Mouse (Mus musculus): Measurements from ENCODE around the gene Itpr1. TPM values are rescaled to one million over a fixed set of nuclear protein-coding genes. Genes with fewer than 3 reads are reported as not detected.

The Itpr1 gene
- polyA plus RNA-seq, 1 experiment from 2014 or later, result 10.2 TPM

DNA sequence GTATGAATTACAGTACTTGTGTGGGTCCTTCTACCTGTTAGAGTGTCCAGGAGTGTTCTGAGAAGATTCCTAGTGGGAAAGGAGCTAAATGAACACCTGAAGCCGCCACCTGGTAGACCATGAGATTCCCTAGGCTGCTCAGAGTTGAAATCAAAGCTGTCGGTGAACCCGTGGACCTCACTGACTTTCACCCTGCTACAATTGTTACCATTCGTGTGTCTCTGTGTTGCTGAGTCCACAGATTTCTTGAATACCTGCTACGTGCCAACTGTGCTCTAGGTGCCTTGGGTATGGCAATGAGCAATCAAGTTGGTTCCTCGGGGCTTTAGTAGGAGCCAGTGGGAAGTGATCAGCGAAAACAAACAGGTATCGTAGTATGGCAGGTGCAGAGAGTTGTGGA lies 3.9 kb downstream of the Itpr1 start:
- Histone ChIP-seq H3K4me2 (no peak overlapping the region), H3K36me3 (replicated peaks) (no peaks in the 10 kb centered on the region), H3K27ac (no peak overlapping the region), H3K4me1 (peaks cover 14% of the 10 kb centered on the region), H3K9me3 (no peaks in the 10 kb centered on the region), H3K27me3 (no peaks in the 10 kb centered on the region; the same call in 1 of the 2 replicates), H3K9ac (no peak overlapping the region), H3K4me3 (replicated peaks) (no peak overlapping the region)
- ATAC-seq (ENCODE audit: low FRiP score), result no peak
- WGBS, result 94% methylated on average over 8 of the region's 8 CpGs

GRCm38 (mm10) chr6:108217987-108218386 lies 5.1 kb downstream of the Itpr1 start:
- peaks cover 11% of the 10 kb centered on the region for H3K4me1 ChIP-seq
- H3K9ac ChIP-seq, result no peak overlapping the region
- H3K27ac ChIP-seq, result no peak overlapping the region
- no peaks in the 10 kb centered on the region for H3K9me3 ChIP-seq
- 85% methylated on average over 3 of the region's 3 CpGs for WGBS
- no peak overlapping the region for H3K4me2 ChIP-seq
- H3K36me3 ChIP-seq (replicated peaks), result no peaks in the 10 kb centered on the region
- no peak overlapping the region for H3K4me3 ChIP-seq (replicated peaks)
- no peak for ATAC-seq (ENCODE audit: low FRiP score)
- H3K27me3 ChIP-seq, result no peaks in the 10 kb centered on the region

DNA sequence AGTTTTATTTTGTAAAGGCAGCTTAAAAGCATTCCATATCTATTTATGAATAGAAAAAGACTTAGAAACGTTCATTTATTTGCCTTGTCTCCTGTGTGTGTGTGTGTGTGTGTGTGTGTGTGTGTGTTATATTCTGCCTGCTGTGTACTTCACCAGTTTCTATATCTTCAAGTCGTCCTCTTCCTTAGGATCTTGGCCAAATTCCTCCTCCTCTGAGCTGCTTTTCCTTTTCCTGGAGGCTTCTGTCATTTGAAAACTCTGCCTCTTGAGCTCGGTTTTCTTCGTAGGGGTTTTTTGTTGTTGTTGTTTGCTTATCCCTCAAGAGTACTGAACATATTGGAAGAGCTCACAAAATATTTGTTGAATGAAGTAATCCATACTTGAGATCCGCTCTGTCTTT lies 9.5 kb downstream of the Itpr1 start:
- H3K36me3 ChIP-seq (replicated peaks), result no peaks in the 10 kb centered on the region
- no peak for ATAC-seq (ENCODE audit: low FRiP score)
- 63% methylated on average over 5 of the region's 5 CpGs for WGBS

DNA sequence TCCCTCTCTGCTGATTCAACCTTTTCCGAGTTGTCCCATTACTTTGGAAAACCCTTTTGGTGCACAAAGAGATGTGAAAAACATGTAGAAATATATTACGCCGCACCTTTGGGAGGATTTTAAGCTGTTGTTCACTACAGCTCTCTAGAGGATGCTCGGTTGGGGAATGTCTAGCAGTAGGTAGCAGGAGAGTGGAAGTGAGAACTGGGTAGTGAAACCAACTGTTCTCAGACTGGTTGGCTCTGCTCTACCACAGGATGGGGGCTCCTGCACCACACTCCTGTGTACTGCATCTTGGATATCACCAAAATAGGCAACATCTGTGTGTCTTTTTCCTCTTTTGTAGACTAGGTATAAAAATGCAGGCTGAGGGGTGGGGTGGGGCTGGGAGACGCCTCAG lies 10.0 kb downstream of the Itpr1 start:
- H3K4me3 ChIP-seq (replicated peaks), result no peak overlapping the region
- no peaks in the 10 kb centered on the region for H3K27me3 ChIP-seq
- no peak overlapping the region for H3K4me2 ChIP-seq
- H3K9me3 ChIP-seq, result no peaks in the 10 kb centered on the region
- no peaks in the 10 kb centered on the region for H3K4me1 ChIP-seq
- no peak for ATAC-seq (ENCODE audit: low FRiP score)
- 91% methylated on average over 5 of the region's 5 CpGs for WGBS
- H3K36me3 ChIP-seq (replicated peaks), result no peaks in the 10 kb centered on the region
- H3K27ac ChIP-seq, result no peak overlapping the region
- H3K9ac ChIP-seq, result no peak overlapping the region

More for the DNA sequence above, 9.5 kb downstream of the Itpr1 start:
- Histone ChIP-seq H3K4me1 (no peaks in the 10 kb centered on the region), H3K9me3 (no peaks in the 10 kb centered on the region), H3K27me3 (no peaks in the 10 kb centered on the region), H3K4me2 (no peak overlapping the region), H3K4me3 (replicated peaks) (no peak overlapping the region), H3K27ac (no peak overlapping the region), H3K9ac (no peak overlapping the region)

DNA sequence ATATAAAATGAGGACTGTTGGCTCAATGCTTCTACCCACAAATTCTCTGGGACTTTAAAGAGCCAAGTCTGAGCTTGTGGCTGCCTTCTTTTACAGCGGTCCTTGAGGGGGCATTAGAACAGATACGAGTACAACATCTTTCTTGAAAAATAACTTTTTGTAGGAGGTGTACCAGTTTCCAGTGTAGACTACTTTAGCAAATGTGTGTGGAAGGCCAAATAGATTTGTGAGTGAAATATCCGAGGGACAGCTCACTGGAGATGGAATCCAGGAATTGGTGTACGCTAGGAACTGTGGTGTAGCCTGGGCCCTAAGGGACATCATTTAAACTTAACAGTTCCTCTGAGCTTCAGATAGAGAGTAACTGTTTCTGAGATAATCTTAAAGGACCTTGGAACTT lies 11.5 kb downstream of the Itpr1 start:
- Histone ChIP-seq H3K4me2 (no peak overlapping the region), H3K36me3 (replicated peaks) (no peaks in the 10 kb centered on the region), H3K4me1 (peaks cover 4% of the 10 kb centered on the region; the same call in 1 of the 2 replicates), H3K27me3 (no peaks in the 10 kb centered on the region), H3K4me3 (replicated peaks) (no peak overlapping the region), H3K9me3 (no peaks in the 10 kb centered on the region), H3K27ac (no peak overlapping the region), H3K9ac (no peak overlapping the region)
- 95% methylated on average over 4 of the region's 4 CpGs for WGBS
- no peak for ATAC-seq (ENCODE audit: low FRiP score)

DNA sequence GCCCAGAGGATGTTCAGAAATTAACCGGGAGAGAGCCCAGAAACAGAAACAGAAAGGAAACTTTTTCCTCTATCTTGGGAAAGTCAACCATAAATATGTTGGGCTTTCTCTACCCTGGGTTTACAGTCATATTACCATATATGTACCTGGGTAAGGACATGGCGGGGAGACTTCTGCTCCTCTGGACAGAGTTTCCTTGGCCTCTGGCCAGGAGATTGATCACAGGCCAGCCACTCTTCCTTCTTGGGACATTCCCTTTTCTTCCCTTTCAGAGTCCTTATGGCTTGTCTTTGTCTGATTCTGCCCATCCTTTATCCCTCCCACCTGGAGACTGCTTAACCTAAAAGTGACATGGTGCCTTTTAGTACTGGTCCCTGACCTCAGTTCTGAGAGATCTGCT lies 12.1 kb downstream of the Itpr1 start:
- WGBS, result 93% methylated on average over 2 of the region's 2 CpGs

GRCm38 (mm10) chr6:108226230-108226629 lies 13.3 kb downstream of the Itpr1 start:
- Histone ChIP-seq H3K4me2 (no peak overlapping the region), H3K9ac (no peak overlapping the region), H3K27ac (no peak overlapping the region), H3K4me1 (peaks cover 4% of the 10 kb centered on the region; the same call in 1 of the 2 replicates), H3K4me3 (replicated peaks) (no peak overlapping the region), H3K36me3 (replicated peaks) (no peaks in the 10 kb centered on the region), H3K27me3 (no peaks in the 10 kb centered on the region), H3K9me3 (no peaks in the 10 kb centered on the region)
- 79% methylated on average over 7 of the region's 7 CpGs for WGBS
- ATAC-seq (ENCODE audit: low FRiP score), result no peak

More for the DNA sequence above, 12.1 kb downstream of the Itpr1 start:
- Histone ChIP-seq H3K27me3 (no peaks in the 10 kb centered on the region), H3K27ac (no peak overlapping the region), H3K9ac (no peak overlapping the region), H3K4me2 (no peak overlapping the region), H3K36me3 (replicated peaks) (no peaks in the 10 kb centered on the region), H3K4me3 (replicated peaks) (no peak overlapping the region), H3K4me1 (peaks cover 4% of the 10 kb centered on the region; the same call in 1 of the 2 replicates), H3K9me3 (no peaks in the 10 kb centered on the region)
- ATAC-seq (ENCODE audit: low FRiP score), result no peak

GRCm38 (mm10) chr6:108227461-108227860 lies 14.6 kb downstream of the Itpr1 start:
- Histone ChIP-seq H3K4me3 (replicated peaks) (no peak overlapping the region), H3K4me1 (peaks cover 4% of the 10 kb centered on the region; the same call in 1 of the 2 replicates), H3K9me3 (no peaks in the 10 kb centered on the region), H3K27ac (no peak overlapping the region), H3K4me2 (no peak overlapping the region), H3K9ac (no peak overlapping the region), H3K27me3 (no peaks in the 10 kb centered on the region), H3K36me3 (replicated peaks) (no peaks in the 10 kb centered on the region)
- WGBS, result 91% methylated on average over 6 of the region's 6 CpGs
- no peak for ATAC-seq (ENCODE audit: low FRiP score)

DNA sequence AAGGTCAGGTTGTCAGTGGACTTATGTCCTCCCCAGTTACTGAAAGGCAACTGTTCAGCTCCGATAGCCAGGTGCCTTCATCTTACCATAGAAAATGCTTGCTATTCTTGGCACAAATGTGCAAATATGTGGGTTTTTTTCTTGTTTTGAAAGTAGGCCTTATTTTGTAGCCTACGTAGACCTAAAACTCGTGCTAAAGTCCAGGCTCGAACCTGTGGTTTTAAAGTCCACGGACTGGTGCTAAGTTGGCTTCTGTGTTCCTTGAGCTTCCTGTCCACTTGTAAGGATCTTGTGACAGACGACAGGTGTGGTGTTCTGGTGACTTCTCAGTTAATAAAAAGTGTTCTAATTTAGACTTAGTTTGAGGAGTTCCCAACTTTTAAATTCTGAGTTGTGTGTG lies 15.2 kb downstream of the Itpr1 start:
- Histone ChIP-seq H3K4me2 (no peak overlapping the region), H3K4me3 (replicated peaks) (no peak overlapping the region), H3K27ac (no peak overlapping the region), H3K36me3 (replicated peaks) (no peaks in the 10 kb centered on the region), H3K4me1 (peaks cover 4% of the 10 kb centered on the region; the same call in 1 of the 2 replicates), H3K9ac (no peak overlapping the region), H3K9me3 (no peaks in the 10 kb centered on the region), H3K27me3 (no peaks in the 10 kb centered on the region)
- WGBS, result 75% methylated on average over 6 of the region's 6 CpGs
- ATAC-seq (ENCODE audit: low FRiP score), result no peak

DNA sequence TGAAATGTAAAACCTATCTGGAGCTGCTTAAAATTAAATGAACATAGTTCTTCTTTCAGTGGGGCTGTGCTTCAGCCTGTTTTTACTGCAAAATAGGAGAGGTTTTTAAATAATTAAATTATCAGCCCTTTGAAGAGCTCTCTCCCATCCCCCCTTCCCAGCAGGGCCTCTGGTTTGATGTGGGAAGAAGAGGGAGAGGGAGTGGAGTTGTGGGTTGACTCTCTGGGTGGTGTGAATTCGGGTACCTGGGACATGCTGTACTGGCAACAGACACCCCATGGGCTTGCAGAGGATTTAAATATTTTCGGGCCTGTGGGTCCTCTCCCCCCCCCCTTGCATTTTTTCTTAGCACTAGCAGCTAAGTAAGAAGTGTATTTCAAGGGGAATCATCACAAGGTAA lies 15.7 kb downstream of the Itpr1 start:
- 16% methylated on average over 2 of the region's 2 CpGs for WGBS
- no peak for ATAC-seq (ENCODE audit: low FRiP score)
- Histone ChIP-seq H3K4me3 (replicated peaks) (no peak overlapping the region), H3K36me3 (replicated peaks) (no peaks in the 10 kb centered on the region), H3K4me2 (no peak overlapping the region), H3K4me1 (peaks cover 4% of the 10 kb centered on the region; the same call in 1 of the 2 replicates), H3K9ac (no peak overlapping the region), H3K27ac (no peak overlapping the region), H3K9me3 (no peaks in the 10 kb centered on the region), H3K27me3 (no peaks in the 10 kb centered on the region)

GRCm38 (mm10) chr6:108230608-108231007 lies 17.7 kb downstream of the Itpr1 start:
- Histone ChIP-seq H3K27me3 (no peaks in the 10 kb centered on the region), H3K27ac (no peak overlapping the region), H3K4me3 (replicated peaks) (no peak overlapping the region), H3K4me2 (no peak overlapping the region), H3K4me1 (peaks cover 8% of the 10 kb centered on the region), H3K36me3 (replicated peaks) (no peaks in the 10 kb centered on the region), H3K9ac (no peak overlapping the region), H3K9me3 (no peaks in the 10 kb centered on the region)
- 93% methylated on average over 3 of the region's 3 CpGs for WGBS
- no peak for ATAC-seq (ENCODE audit: low FRiP score)

DNA sequence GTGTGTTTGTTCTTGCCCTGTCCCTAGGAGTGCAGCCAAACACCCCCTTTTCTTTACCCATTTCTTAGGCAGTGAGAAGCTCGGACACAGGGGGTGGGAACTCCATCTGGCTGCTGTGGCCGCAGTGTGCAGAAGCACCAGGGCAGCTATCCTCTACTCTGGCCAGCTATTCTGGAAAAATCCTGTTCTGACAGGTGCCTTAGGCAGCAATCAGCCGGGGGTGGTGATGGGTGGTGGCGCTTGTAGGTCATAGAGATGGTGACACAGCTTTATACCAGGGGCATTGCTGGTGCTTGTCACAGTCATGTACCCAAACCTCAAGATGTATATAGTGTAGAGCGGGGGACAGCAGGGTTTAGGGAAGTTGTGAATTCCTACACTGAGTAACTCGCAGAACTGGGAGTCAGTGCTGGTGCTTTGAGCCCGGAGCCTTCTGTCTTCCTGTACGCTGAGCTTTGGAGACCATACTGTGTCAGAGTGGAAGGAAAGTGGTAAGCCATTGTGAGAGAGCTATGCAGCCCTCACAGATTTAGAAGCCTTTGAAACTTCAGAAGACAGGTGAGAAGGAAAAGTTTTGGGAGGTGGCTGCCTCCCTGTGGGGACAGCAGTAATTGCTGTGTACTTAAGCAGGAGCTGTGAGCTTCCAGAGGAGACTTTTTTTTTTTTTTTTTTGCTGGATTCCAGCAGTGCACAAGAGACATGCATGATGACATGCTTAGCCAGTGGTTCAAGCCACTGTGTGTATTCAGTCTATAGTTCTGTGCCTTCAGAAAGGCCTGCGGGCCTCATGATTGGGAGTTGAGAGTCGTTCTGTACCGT lies 19.2 kb downstream of the Itpr1 start:
- H3K4me2 ChIP-seq, result no peak overlapping the region
- H3K36me3 ChIP-seq (replicated peaks), result no peaks in the 10 kb centered on the region
- WGBS, result 89% methylated on average over 11 of the region's 11 CpGs
- no peak overlapping the region for H3K4me3 ChIP-seq (replicated peaks)
- H3K9ac ChIP-seq, result no peak overlapping the region
- H3K9me3 ChIP-seq, result no peaks in the 10 kb centered on the region
- no peaks in the 10 kb centered on the region for H3K27me3 ChIP-seq
- H3K4me1 ChIP-seq, result peaks cover 20% of the 10 kb centered on the region
- no peak for ATAC-seq (ENCODE audit: low FRiP score)
- H3K27ac ChIP-seq, result no peak overlapping the region

- no peak overlapping the region for H3K4me2 ChIP-seq
- no peak overlapping the region for H3K4me3 ChIP-seq (replicated peaks)
- peaks cover 20% of the 10 kb centered on the region for H3K4me1 ChIP-seq
- no peaks in the 10 kb centered on the region for H3K9me3 ChIP-seq
- H3K27ac ChIP-seq, result no peak overlapping the region
- no peak overlapping the region for H3K9ac ChIP-seq
- no peak for ATAC-seq (ENCODE audit: low FRiP score)
- no peaks in the 10 kb centered on the region for H3K36me3 ChIP-seq (replicated peaks)
- WGBS, result 77% methylated on average over 6 of the region's 6 CpGs
- no peaks in the 10 kb centered on the region for H3K27me3 ChIP-seq
Observed at GRCm38 (mm10) chr6:108233070-108233469, 20.2 kb downstream of the Itpr1 start.

Data from forebrain, embryonic 12.5 days (tissue).